Mouse (Mus musculus): ENCODE measurements around the gene Hpcal1. TPM values are rescaled to one million over a fixed set of nuclear protein-coding genes. Genes with fewer than 3 reads are reported as not detected.
A peak's percentile ranks its signal among the peaks of the same experiment; 100 is the strongest.

Hpcal1 gene
- polyA plus RNA-seq, 1 experiment from 2014 or later: 62.0 TPM

DNA sequence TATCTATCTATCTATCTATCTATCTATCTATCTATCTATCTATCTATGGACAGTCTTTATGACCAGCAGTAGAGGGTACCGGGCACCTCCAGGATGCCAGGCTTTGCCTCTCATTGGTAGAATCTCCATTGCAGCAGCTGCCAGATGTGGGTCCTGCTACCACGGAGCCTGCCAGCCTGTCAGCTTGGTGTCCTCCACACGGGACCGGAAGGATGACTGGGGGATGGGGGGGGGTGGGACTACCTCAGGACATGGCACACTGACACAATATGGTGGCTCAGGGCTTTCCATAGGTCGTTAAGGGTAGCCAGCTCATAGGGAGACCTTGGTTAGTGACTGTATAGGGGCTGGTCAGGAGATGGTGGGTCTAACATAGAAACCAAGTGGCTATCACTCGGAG, 45.7 kb downstream of the Hpcal1 start:
- Histone ChIP-seq H3K36me3 (ENCODE audit: insufficient read depth, low read length) (no peaks in the 10 kb centered on the region), H3K27me3 (ENCODE audit: insufficient read depth, low read length) (no peaks in the 10 kb centered on the region), H3K9ac (replicated peaks; ENCODE audit: low read length) (no peak overlapping the region), H3K27ac (ENCODE audit: low read length) (no peak overlapping the region), H3K4me3 (ENCODE audit: low read length) (no peak overlapping the region), H3K4me2 (replicated peaks; ENCODE audit: low read depth, low read length) (no peak overlapping the region), H3K4me1 (ENCODE audit: insufficient read depth, low read length) (peaks cover 42% of the 10 kb centered on the region), H3K9me3 (ENCODE audit: low read length) (no peaks in the 10 kb centered on the region)
- 90% methylated on average over 6 of the region's 6 CpGs for WGBS
- no peak for ATAC-seq (ENCODE audit: low FRiP score, low TSS enrichment)

DNA sequence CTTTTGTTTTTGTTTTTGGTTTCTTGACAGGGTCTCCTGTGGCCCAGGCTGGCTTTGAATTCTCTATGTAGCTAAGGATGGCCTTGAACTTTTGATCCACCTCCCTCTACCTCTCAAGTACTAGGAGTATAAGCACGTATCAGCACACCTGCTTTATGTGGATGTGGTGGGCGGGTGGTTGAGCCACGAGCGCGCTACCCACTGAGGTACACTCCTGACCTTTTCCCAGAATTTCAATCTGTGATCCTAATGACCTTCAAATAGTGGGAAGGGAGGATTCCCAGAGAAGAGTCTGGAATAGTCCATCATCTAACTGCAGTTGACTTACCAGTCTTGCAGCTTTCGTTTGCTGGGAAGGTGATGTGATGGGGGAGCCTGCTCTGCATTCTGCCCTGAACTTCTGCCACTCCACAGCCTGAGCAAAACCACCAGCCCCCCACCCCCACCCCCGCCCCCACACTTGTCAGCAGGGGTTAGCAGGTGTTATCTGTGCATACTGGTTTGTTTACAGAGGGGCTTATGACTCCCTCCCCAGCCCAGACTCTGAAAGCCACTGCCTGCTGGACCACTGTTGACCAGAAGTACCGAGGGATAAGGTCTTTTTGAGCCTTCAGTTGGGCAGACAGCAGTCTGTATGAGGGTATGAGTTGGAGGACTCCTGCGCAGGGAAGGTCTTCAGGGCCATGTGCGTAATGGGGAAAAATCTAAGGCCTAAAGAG, 46.4 kb downstream of the Hpcal1 start:
- WGBS: 74% methylated on average over 10 of the region's 10 CpGs
- ATAC-seq (ENCODE audit: low FRiP score, low TSS enrichment): no peak
- no peak overlapping the region for H3K27ac ChIP-seq (ENCODE audit: low read length)

DNA sequence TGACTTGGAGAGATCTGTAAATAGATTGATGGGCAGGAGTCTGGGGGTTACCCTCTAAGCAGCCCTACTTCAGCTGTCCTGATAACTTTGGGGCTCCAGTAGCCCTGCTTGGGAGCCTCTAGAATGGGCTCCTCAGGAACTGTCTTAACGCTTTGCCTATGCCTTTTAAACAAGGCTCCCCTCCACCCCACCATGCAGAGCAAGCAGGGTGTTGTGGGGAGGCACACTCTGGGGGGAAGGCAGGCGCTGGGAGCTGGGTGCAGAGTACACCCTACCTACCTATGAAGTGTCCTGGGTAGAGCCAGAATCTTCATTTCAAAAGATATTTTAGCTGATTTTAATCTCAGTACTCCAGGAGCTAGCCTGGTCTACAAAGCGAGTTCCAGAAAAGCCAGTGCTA, 47.2 kb downstream of the Hpcal1 start:
- no peak for ATAC-seq (ENCODE audit: low FRiP score, low TSS enrichment)
- Histone ChIP-seq H3K4me2 (replicated peaks; ENCODE audit: low read depth, low read length) (no peak overlapping the region), H3K4me3 (ENCODE audit: low read length) (no peak overlapping the region), H3K9me3 (ENCODE audit: low read length) (no peaks in the 10 kb centered on the region), H3K27ac (ENCODE audit: low read length) (no peak overlapping the region), H3K36me3 (ENCODE audit: insufficient read depth, low read length) (no peaks in the 10 kb centered on the region), H3K4me1 (ENCODE audit: insufficient read depth, low read length) (peaks cover 43% of the 10 kb centered on the region), H3K9ac (replicated peaks; ENCODE audit: low read length) (no peak overlapping the region), H3K27me3 (ENCODE audit: insufficient read depth, low read length) (no peaks in the 10 kb centered on the region)
- 77% methylated on average over 3 of the region's 3 CpGs for WGBS

More for the DNA sequence above, 46.4 kb downstream of the Hpcal1 start:
- no peaks in the 10 kb centered on the region for H3K36me3 ChIP-seq (ENCODE audit: insufficient read depth, low read length)
- H3K9me3 ChIP-seq (ENCODE audit: low read length): no peaks in the 10 kb centered on the region
- H3K4me2 ChIP-seq (replicated peaks; ENCODE audit: low read depth, low read length): no peak overlapping the region
- no peaks in the 10 kb centered on the region for H3K27me3 ChIP-seq (ENCODE audit: insufficient read depth, low read length)
- no peak overlapping the region for H3K9ac ChIP-seq (replicated peaks; ENCODE audit: low read length)
- no peak overlapping the region for H3K4me3 ChIP-seq (ENCODE audit: low read length)
- peaks cover 43% of the 10 kb centered on the region for H3K4me1 ChIP-seq (ENCODE audit: insufficient read depth, low read length)

DNA sequence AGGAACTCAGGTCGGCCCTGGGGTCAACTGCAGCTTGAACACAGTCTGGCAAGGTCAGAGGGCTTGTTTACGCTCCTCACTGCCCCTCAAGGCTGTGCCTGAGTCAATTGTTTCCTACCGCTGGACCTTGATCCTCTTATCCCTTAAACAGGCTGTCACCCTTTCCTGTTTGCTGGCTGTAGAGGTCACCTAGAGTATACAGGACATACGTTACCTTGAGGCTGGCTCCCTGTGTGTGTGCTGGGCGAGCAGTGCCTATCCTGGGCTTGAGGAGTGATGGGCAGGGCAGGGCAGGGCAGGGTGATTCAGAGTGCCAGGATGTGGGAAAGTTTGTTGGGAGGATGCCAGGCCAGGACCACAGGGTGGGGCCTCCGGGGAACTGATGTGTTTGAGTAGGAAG, 47.8 kb downstream of the Hpcal1 start:
- Histone ChIP-seq H3K27me3 (ENCODE audit: insufficient read depth, low read length) (no peaks in the 10 kb centered on the region), H3K36me3 (ENCODE audit: insufficient read depth, low read length) (no peaks in the 10 kb centered on the region), H3K4me3 (ENCODE audit: low read length) (no peak overlapping the region), H3K27ac (ENCODE audit: low read length) (no peak overlapping the region), H3K9ac (replicated peaks; ENCODE audit: low read length) (no peak overlapping the region), H3K4me1 (ENCODE audit: insufficient read depth, low read length) (peaks cover 41% of the 10 kb centered on the region), H3K4me2 (replicated peaks; ENCODE audit: low read depth, low read length) (no peak overlapping the region), H3K9me3 (ENCODE audit: low read length) (no peaks in the 10 kb centered on the region)
- 43% methylated on average over 6 of the region's 6 CpGs for WGBS
- peak; percentile 46; the same call in 1 of the 2 replicates for ATAC-seq (ENCODE audit: low FRiP score, low TSS enrichment)

DNA sequence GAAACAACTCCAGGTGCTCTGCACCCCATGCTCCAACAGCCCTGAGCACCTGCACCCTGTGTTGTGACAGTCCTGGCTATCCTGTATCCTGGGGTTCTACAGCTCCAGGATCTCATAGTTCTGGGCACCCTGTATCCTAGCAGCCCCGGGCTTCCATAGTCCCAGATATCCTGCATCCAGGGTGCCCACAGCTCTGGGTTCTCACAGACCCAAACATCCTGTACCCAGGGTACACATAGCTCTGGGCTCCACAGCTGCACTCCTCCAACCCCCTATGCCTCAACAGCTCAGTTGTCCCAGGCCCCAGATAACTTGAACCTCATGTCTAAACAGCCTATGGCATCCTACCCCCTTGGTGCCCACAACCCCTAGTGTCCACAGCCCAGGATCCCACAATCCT, 49.6 kb downstream of the Hpcal1 start:
- H3K4me1 ChIP-seq (ENCODE audit: insufficient read depth, low read length): peaks cover 32% of the 10 kb centered on the region
- no peaks in the 10 kb centered on the region for H3K27me3 ChIP-seq (ENCODE audit: insufficient read depth, low read length)
- H3K4me2 ChIP-seq (replicated peaks; ENCODE audit: low read depth, low read length): no peak overlapping the region
- 90% methylated on average over 1 of the region's 1 CpGs for WGBS
- no peak overlapping the region for H3K27ac ChIP-seq (ENCODE audit: low read length)
- H3K9me3 ChIP-seq (ENCODE audit: low read length): no peaks in the 10 kb centered on the region
- H3K36me3 ChIP-seq (ENCODE audit: insufficient read depth, low read length): no peaks in the 10 kb centered on the region
- ATAC-seq (ENCODE audit: low FRiP score, low TSS enrichment): no peak
- no peak overlapping the region for H3K9ac ChIP-seq (replicated peaks; ENCODE audit: low read length)
- no peak overlapping the region for H3K4me3 ChIP-seq (ENCODE audit: low read length)

DNA sequence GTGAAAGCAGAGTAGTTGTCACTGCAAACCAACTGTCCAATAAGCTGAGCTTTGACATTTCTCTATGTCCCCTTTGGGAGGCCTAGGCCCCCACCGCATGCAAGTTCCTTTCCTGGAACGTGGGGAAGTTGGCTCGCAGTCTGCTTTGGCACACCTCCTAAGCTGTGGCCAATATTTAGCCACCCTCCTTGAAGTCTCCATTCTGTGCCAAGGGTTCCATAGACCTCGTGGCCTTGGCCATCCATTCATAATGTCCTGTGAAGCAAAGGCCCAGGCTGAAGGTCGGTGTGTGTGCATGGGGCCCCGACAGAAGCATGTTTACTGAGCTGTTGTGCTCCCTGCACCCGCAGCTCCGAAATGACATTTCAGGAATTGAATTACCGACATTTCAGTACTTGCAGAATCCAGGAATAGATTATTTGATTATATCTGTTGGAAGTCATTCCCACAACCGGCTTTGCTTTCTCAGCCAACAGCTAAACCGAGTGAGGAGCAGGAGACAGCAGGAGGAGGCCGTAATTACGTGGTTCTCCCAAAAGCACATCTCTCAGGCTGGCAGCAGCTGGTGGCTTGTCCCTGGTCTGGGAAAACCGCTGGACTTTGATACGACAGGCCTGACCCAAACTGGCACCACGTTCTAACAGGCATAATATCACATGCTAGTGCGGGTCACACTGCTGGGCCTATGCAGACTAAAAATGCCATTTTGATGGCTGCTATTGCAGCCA, 51.1 kb downstream of the Hpcal1 start:
- no peak overlapping the region; the same call in 1 of the 2 replicates for H3K27ac ChIP-seq (ENCODE audit: low read length)

DNA sequence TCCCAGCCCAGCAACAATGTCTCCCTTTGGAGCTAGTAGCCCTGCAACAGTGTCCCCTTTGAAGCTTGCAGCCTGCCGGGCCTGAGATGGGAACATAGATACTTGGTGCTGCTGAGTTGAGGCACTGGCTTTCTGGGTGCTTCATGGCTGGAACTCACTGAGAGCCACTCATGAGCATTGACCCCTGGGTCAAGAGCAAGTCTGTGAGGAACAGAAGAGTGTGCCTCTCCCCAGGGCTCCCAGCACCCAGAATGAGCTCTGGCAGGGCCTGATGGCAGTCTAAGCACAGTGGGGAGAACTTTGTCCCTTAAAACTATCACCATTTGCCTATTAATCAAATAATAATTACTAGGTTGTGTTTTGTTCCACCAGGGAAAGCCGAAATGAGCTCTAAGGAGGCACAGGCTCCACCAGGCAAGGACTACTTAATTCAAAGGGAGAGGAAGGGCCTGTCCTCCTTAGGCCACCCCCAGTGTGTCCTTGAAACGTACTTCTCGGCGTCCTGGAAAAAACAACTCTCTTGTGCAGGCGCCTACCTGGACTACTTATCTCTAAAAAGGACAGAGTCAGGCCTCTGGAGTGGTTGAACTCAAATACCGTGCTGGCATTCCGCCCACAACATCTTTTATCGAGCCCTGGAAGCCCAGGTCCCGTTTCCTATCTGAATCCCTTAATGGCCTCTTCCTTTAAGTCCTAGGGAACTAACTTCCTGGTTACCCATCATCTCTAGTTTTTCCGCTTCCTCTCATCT, 52.1 kb downstream of the Hpcal1 start:
- Histone ChIP-seq H3K27ac (ENCODE audit: low read length) (peak overlapping the region; percentile 19; the same call in 1 of the 2 replicates), H3K9ac (replicated peaks; ENCODE audit: low read length) (no peak overlapping the region), H3K4me3 (ENCODE audit: low read length) (no peak overlapping the region), H3K36me3 (ENCODE audit: insufficient read depth, low read length) (no peaks in the 10 kb centered on the region), H3K9me3 (ENCODE audit: low read length) (no peaks in the 10 kb centered on the region), H3K4me1 (ENCODE audit: insufficient read depth, low read length) (peaks cover 45% of the 10 kb centered on the region), H3K4me2 (replicated peaks; ENCODE audit: low read depth, low read length) (no peak overlapping the region), H3K27me3 (ENCODE audit: insufficient read depth, low read length) (no peaks in the 10 kb centered on the region)
- ATAC-seq (ENCODE audit: low FRiP score, low TSS enrichment): no peak
- WGBS: 70% methylated on average over 11 of the region's 11 CpGs

More for the DNA sequence above, 51.1 kb downstream of the Hpcal1 start:
- peak; percentile 41; the same call in 1 of the 2 replicates for ATAC-seq (ENCODE audit: low FRiP score, low TSS enrichment)
- Histone ChIP-seq H3K4me1 (ENCODE audit: insufficient read depth, low read length) (peaks cover 41% of the 10 kb centered on the region), H3K4me3 (ENCODE audit: low read length) (no peak overlapping the region), H3K36me3 (ENCODE audit: insufficient read depth, low read length) (no peaks in the 10 kb centered on the region), H3K27me3 (ENCODE audit: insufficient read depth, low read length) (no peaks in the 10 kb centered on the region), H3K4me2 (replicated peaks; ENCODE audit: low read depth, low read length) (no peak overlapping the region), H3K9me3 (ENCODE audit: low read length) (no peaks in the 10 kb centered on the region), H3K9ac (replicated peaks; ENCODE audit: low read length) (no peak overlapping the region)
- 57% methylated on average over 17 of the region's 17 CpGs for WGBS

DNA sequence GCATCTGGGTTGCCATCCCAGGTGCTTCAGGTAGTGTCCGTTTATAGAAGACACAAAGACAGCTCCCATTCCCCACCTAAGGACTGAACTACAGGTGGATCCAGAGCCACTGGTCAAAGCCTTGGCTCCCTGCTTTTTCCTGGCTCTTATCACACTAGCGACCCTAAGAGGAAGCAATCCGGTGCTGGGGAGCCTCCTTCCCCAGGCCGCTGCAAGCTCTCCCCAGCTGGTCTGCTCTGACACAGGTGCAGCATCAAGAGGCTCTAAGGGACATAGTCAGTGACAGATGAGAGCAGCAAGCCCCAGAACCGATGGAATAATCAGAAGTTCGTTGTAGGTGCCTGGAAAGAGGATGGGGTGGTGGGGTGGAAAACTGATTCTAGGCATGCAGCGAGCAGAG, 54.8 kb downstream of the Hpcal1 start:
- peaks cover 55% of the 10 kb centered on the region for H3K4me1 ChIP-seq (ENCODE audit: insufficient read depth, low read length)
- H3K36me3 ChIP-seq (ENCODE audit: insufficient read depth, low read length): no peaks in the 10 kb centered on the region
- no peak overlapping the region for H3K4me2 ChIP-seq (replicated peaks; ENCODE audit: low read depth, low read length)
- H3K9me3 ChIP-seq (ENCODE audit: low read length): no peaks in the 10 kb centered on the region
- WGBS: 83% methylated on average over 7 of the region's 7 CpGs
- no peak for ATAC-seq (ENCODE audit: low FRiP score, low TSS enrichment)
- no peaks in the 10 kb centered on the region for H3K27me3 ChIP-seq (ENCODE audit: insufficient read depth, low read length)
- H3K27ac ChIP-seq (ENCODE audit: low read length): no peak overlapping the region
- H3K9ac ChIP-seq (replicated peaks; ENCODE audit: low read length): no peak overlapping the region
- no peak overlapping the region for H3K4me3 ChIP-seq (ENCODE audit: low read length)

DNA sequence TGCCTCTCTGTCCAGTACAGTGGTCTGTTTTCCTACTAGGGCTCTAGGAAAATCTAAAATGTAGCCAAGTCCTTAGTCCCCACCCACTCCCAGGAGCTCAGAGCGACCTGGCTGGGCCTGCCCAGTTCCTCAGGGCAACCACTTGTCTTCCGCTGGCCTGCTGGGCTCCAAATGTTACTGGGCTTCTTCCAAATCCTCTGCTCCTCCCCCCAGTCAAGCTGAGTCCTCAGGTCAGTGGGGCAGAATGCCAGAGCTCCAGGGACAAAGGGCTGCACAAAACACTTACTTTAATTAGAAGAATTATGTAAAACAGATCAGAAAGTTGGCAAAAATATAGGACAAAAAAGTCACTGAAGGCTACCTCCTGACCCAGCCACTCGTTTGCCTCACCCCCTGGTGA, 56.1 kb downstream of the Hpcal1 start:
- Histone ChIP-seq H3K4me1 (ENCODE audit: insufficient read depth, low read length) (peaks cover 58% of the 10 kb centered on the region), H3K27ac (ENCODE audit: low read length) (peak overlapping the region; percentile 45; the same call in 1 of the 2 replicates), H3K4me2 (replicated peaks; ENCODE audit: low read depth, low read length) (no peak overlapping the region), H3K36me3 (ENCODE audit: insufficient read depth, low read length) (no peaks in the 10 kb centered on the region), H3K27me3 (ENCODE audit: insufficient read depth, low read length) (no peaks in the 10 kb centered on the region), H3K9ac (replicated peaks; ENCODE audit: low read length) (no peak overlapping the region), H3K4me3 (ENCODE audit: low read length) (no peak overlapping the region), H3K9me3 (ENCODE audit: low read length) (no peaks in the 10 kb centered on the region)
- ATAC-seq (ENCODE audit: low FRiP score, low TSS enrichment): no peak
- 22% methylated on average over 3 of the region's 3 CpGs for WGBS
